Mouse (Mus musculus) right cerebral cortex, postnatal 14 days (tissue): ENCODE results near the gene Hmg20b.
A peak's percentile ranks its signal among the peaks of the same experiment; 100 is the strongest.

Experiments
- DNase-seq: peaks from one replicate; pipeline ENCODE4 v3.0.0; 2022

Hmg20b gene

GRCm38 (mm10) chr10:81350351-81351063 is at the start of gene Hmg20b:
TSS of gene Hmg20b (minus strand) at chr10:81350480.
- DNase-seq: peak; percentile 100

- DNase-seq: no peak
Measured at GRCm38 (mm10) chr10:81399798-81400308, 49.6 kb upstream of the Hmg20b start.

- no peak for DNase-seq
Measured at GRCm38 (mm10) chr10:81399296-81399695, 49.0 kb upstream of the Hmg20b start.

GRCm38 (mm10) chr10:81396749-81397148 is 46.5 kb upstream of the Hmg20b start:
- DNase-seq: no peak

- DNase-seq: no peak
Measured at GRCm38 (mm10) chr10:81395865-81396264, 45.6 kb upstream of the Hmg20b start.

GRCm38 (mm10) chr10:81395127-81395526 is 44.8 kb upstream of the Hmg20b start:
- DNase-seq: peak; percentile 69

- DNase-seq: no peak
Measured at GRCm38 (mm10) chr10:81393456-81394063, 43.3 kb upstream of the Hmg20b start.

- no peak for DNase-seq
Measured at GRCm38 (mm10) chr10:81392781-81393185, 42.5 kb upstream of the Hmg20b start, which contains the start of gene Smim24. TSS of gene Smim24 (plus strand) at chr10:81393051.

GRCm38 (mm10) chr10:81392270-81392669 is 42.0 kb upstream of the Hmg20b start:
- no peak for DNase-seq

GRCm38 (mm10) chr10:81390678-81390965 is 40.3 kb upstream of the Hmg20b start:
- no peak for DNase-seq

GRCm38 (mm10) chr10:81389801-81390677 is 39.8 kb upstream of the Hmg20b start:
- peak; percentile 72 for DNase-seq

- no peak for DNase-seq
Measured at GRCm38 (mm10) chr10:81389373-81389772, 39.1 kb upstream of the Hmg20b start.

GRCm38 (mm10) chr10:81388505-81389055 is 38.3 kb upstream of the Hmg20b start, which contains the start of gene Gm48552:
TSS of gene Gm48552 (plus strand) at chr10:81389005.
- DNase-seq: no peak

GRCm38 (mm10) chr10:81387716-81388115 is 37.4 kb upstream of the Hmg20b start:
- no peak for DNase-seq

- no peak for DNase-seq
Measured at GRCm38 (mm10) chr10:81385603-81386306, 35.5 kb upstream of the Hmg20b start.

- no peak for DNase-seq
Measured at GRCm38 (mm10) chr10:81384605-81384982, 34.3 kb upstream of the Hmg20b start.

GRCm38 (mm10) chr10:81383802-81384604 is 33.7 kb upstream of the Hmg20b start, which contains the start of the genes Dohh and Gm48551:
TSS of gene Dohh (plus strand) at chr10:81384428.
TSS of gene Gm48551 (plus strand) at chr10:81384466.
- peak; percentile 99 for DNase-seq

GRCm38 (mm10) chr10:81382039-81382438 is 31.8 kb upstream of the Hmg20b start:
- DNase-seq: no peak

GRCm38 (mm10) chr10:81379809-81380378 is 29.6 kb upstream of the Hmg20b start:
- DNase-seq: no peak

GRCm38 (mm10) chr10:81379183-81379553 is 28.9 kb upstream of the Hmg20b start:
- DNase-seq: no peak

- DNase-seq: peak; percentile 100
Measured at GRCm38 (mm10) chr10:81378553-81379182, 28.4 kb upstream of the Hmg20b start.
